In the genomic region with DNA sequence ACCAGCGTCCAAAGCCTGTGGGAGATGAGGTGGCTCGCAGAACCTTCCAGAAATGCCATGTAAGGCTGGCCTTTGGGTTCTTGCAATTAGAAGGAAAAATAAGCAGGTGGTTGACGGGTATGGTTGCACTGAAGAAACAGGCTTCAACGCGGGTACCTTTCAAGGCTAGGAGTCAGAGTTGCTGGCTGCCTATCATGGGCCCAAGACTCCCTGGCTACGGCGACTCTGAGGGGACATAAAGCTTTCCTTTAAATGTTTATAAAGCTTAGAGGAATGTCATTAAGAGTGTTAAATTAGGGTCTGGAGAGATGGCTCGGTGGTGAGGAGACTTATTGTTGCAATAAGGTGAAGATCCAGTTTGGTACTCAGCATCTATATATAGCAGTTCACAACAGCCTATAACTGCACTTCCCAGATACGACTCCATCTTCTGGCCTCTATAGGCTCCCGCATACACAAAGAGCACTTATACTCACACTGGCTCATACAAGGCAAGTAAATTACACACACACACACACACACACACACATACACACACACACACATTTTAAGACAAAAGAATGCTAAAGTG, we compare ENCODE assay signal across 8 mouse cellular contexts. TPM values are rescaled to one million over a fixed set of nuclear protein-coding genes. Genes with fewer than 3 reads are reported as not detected.
DNase-seq lines count a peak whose midpoint lies in the region; ATAC-seq and TF ChIP-seq lines count a peak whose summit lies in the region.

No protein-coding gene starts in this region.

- H3K27me3 ChIP-seq in hindbrain, embryonic 13.5 days: peaks cover 13% of the 10 kb centered on the region; the same call in 1 of the 2 replicates
- 0 out of 2 replicates have a peak, but pooled peaks cover 4% of the 10 kb centered on the region for H3K27me3 ChIP-seq in midbrain, embryonic 11.5 days (ENCODE audit: control insufficient read depth, insufficient read depth, low read length)

- H3K4me3 ChIP-seq in lung, adult 2 months (replicated peaks; ENCODE audit: extremely low read depth, low read depth, low read length): peak overlapping the region; percentile 50
- H3K4me3 ChIP-seq in hindbrain, embryonic 13.5 days: peak overlapping the region; percentile 35
- H3K4me3 ChIP-seq in midbrain, embryonic 11.5 days (ENCODE audit: low read depth, low read length): 0 out of 2 replicates have a peak overlapping the region, but pooled peaks have one; percentile 0

- no peaks in the 10 kb centered on the region for H3K9me3 ChIP-seq in hindbrain, embryonic 13.5 days
- H3K9me3 ChIP-seq in midbrain, embryonic 11.5 days (ENCODE audit: control insufficient read depth, low read length): no peaks in the 10 kb centered on the region

- ATAC-seq in common myeloid progenitor, adult 5-6 weeks (replicated peaks; ENCODE audit: low read depth, poor library complexity, severe bottlenecking): peak; percentile 20; the same call in 1 of the 2 replicates
- ATAC-seq in hindbrain, embryonic 13.5 days (ENCODE audit: low FRiP score): peak; percentile 78
- ATAC-seq in midbrain, embryonic 11.5 days (ENCODE audit: low FRiP score): peak; percentile 59

- no peaks in the 10 kb centered on the region for H3K36me3 ChIP-seq in hindbrain, embryonic 13.5 days
- H3K36me3 ChIP-seq in midbrain, embryonic 11.5 days (ENCODE audit: control insufficient read depth, insufficient read depth, low read length): no peaks in the 10 kb centered on the region

- DNase-seq in lung, adult 2 months: no peak
- DNase-seq in lung, adult 18-20 months: no peak
- no peak for DNase-seq in midbrain, embryonic 11.5 days (ENCODE audit: low spot score, missing footprints)
- DNase-seq in gastrocnemius, adult 8-10 months (ENCODE audit: low spot score in 2 of 2): no peak
- DNase-seq in urinary bladder, postnatal 4 days (ENCODE audit: low spot score in 2 of 2): no peak
- no peak for DNase-seq in gastrocnemius, postnatal 14 days

- H3K9ac ChIP-seq in hindbrain, embryonic 13.5 days: peak overlapping the region; percentile 55
- H3K9ac ChIP-seq in midbrain, embryonic 11.5 days (ENCODE audit: low read length): peak overlapping the region; percentile 32

- intact Hi-C loops in gastrocnemius, postnatal 14 days (cut with DNase I; ENCODE audit: low total_unique reads): no loop called here

- peak overlapping the region; percentile 59 for H3K4me2 ChIP-seq in hindbrain, embryonic 13.5 days
- H3K4me2 ChIP-seq in midbrain, embryonic 11.5 days: peak overlapping the region; percentile 31

- TF ChIP-seq POLR2A in lung, adult 2 months (IDR thresholded peaks at IDR 0.05; ENCODE audit: borderline replicate concordance, extremely low read depth, low read depth, low read length): no peak

- WGBS in lung, adult 2 months: 31% methylated on average over 10 of the region's 10 CpGs
- WGBS in hindbrain, embryonic 13.5 days: 37% methylated on average over 10 of the region's 10 CpGs
- WGBS in midbrain, embryonic 11.5 days: 35% methylated on average over 10 of the region's 10 CpGs

- no peaks in the 10 kb centered on the region for H3K4me1 ChIP-seq in lung, adult 2 months (ENCODE audit: control insufficient read depth, insufficient read depth, low read length)
- peaks cover 3% of the 10 kb centered on the region for H3K4me1 ChIP-seq in hindbrain, embryonic 13.5 days (replicated peaks)
- H3K4me1 ChIP-seq in midbrain, embryonic 11.5 days (ENCODE audit: control insufficient read depth, insufficient read depth, low read length): no peaks in the 10 kb centered on the region

- TF ChIP-seq CTCF in lung, adult 2 months (IDR thresholded peaks at IDR 0.05; ENCODE audit: insufficient read depth, low read length): no peak

- H3K27ac ChIP-seq in hindbrain, embryonic 13.5 days: peak overlapping the region; percentile 44; the same call in 1 of the 2 replicates
- no peak overlapping the region for H3K27ac ChIP-seq in midbrain, embryonic 11.5 days (ENCODE audit: low read depth, low read length)

RNA-seq across cellular contexts. Expression of gene Tmco5, which starts 21.9 kb away (rescaled TPM):
- polyA plus RNA-seq in lung, adult 2 months (2012; rRNA removed): not detected in 2 replicates
- total RNA-seq in common myeloid progenitor, adult 5-6 weeks (2017): not detected in 2 replicates
- polyA plus RNA-seq in hindbrain, embryonic 13.5 days (2015; fragmentation: Nextera tagmentation; extraction: Ambion mirVana): not detected in 2 replicates
- not detected in 2 replicates for polyA plus RNA-seq in midbrain, embryonic 11.5 days (2014; fragmentation: Nextera tagmentation; extraction: Ambion mirVana)
- total RNA-seq in gastrocnemius, adult 8-10 months (2022): not detected
- total RNA-seq in gastrocnemius, postnatal 14 days (2021): not detected

Comparison
In these comparisons a context has a peak if more than half of its experiments do, and no peak if none do; other contexts are left out.
1. H3K4me3 ChIP-seq: peak in every context shown above with its lines; median percentile 50 in lung, adult 2 months; 35 in hindbrain, embryonic 13.5 days; 0 in midbrain, embryonic 11.5 days.
2. ATAC-seq: peak in every context shown above with its lines; median percentile 78 in hindbrain, embryonic 13.5 days; 59 in midbrain, embryonic 11.5 days; 20 in common myeloid progenitor, adult 5-6 weeks.